Mouse (Mus musculus) MEL (cell line): ENCODE results near the gene Syce1l. TPM values are rescaled to one million over a fixed set of nuclear protein-coding genes. Genes with fewer than 3 reads are reported as not detected.

Experiments
- DNase-seq: peaks from one replicate; pipeline ENCODE4 v3.0.0; 2011; ENCODE audit warnings: low read depth, low spot score
- H3K27ac ChIP-seq: 2 replicates; pipeline ENCODE4 v1.5.1; 2012; ENCODE audit warnings: low read depth, mild to moderate bottlenecking, control low read depth, low read length, moderate library complexity; ENCODE audit not compliant: control insufficient read depth
- H3K27me3 ChIP-seq, 2 experiments: fragments of 150-350 bp in 1 of 2; sonication (generic) in 1 of 2; 2 replicates each; pipeline ENCODE4 v1.6.1; 2012; ENCODE audit warnings: low read length in 2 of 2, mild to moderate bottlenecking in 2 of 2, improper control_type of control experiment in 1 of 2, moderate library complexity in 1 of 2; ENCODE audit not compliant: insufficient read depth in 2 of 2, control insufficient read depth in 1 of 2
- H3K36me3 ChIP-seq, 2 experiments: 2 replicates each; pipeline ENCODE4 v1.6.1; 2012 to 2014; ENCODE audit warnings: low read length in 2 of 2, improper control_type of control experiment in 1 of 2, inconsistent platforms in 1 of 2, mild to moderate bottlenecking in 1 of 2; ENCODE audit not compliant: insufficient read depth in 2 of 2, control insufficient read depth in 1 of 2
- H3K4me1 ChIP-seq, 2 experiments: fragments of 150-350 bp in 1 of 2; sonication (generic) in 1 of 2; 2 replicates each; pipeline ENCODE4 v1.6.1; 2012; ENCODE audit warnings: low read length in 2 of 2, improper control_type of control experiment in 1 of 2, mild to moderate bottlenecking in 1 of 2; ENCODE audit not compliant: insufficient read depth in 2 of 2, control insufficient read depth in 1 of 2
- H3K4me3 ChIP-seq, 2 experiments: fragments of 150-350 bp in 1 of 2; sonication (generic) in 1 of 2; 2 replicates each; pipeline ENCODE4 v1.5.1; 2012; ENCODE audit warnings: low read depth in 2 of 2, low read length in 2 of 2, mild to moderate bottlenecking in 2 of 2, moderate library complexity in 2 of 2, control low read depth in 1 of 2, improper control_type of control experiment in 1 of 2; ENCODE audit not compliant: control insufficient read depth in 1 of 2, insufficient read depth in 1 of 2
- H3K79me2 ChIP-seq: 2 replicates; pipeline ENCODE4 v1.6.1; 2012; ENCODE audit warnings: mild to moderate bottlenecking, low read length, moderate library complexity; ENCODE audit not compliant: control insufficient read depth, poor library complexity, insufficient read depth
- H3K9ac ChIP-seq: 2 replicates; pipeline ENCODE4 v1.6.1; 2012; ENCODE audit warnings: low read depth, mild to moderate bottlenecking, control low read depth, low read length, moderate library complexity; ENCODE audit not compliant: control insufficient read depth, poor library complexity, severe bottlenecking
- H3K9me3 ChIP-seq: fragments of 150-350 bp; sonication (generic); replicated peaks from 2 replicates; pipeline ENCODE4 v1.6.1; 2012; ENCODE audit warnings: mild to moderate bottlenecking, low read length, improper control_type of control experiment, moderate library complexity; ENCODE audit not compliant: insufficient read depth
- BHLHE40 ChIP-seq: IDR thresholded peaks from 2 replicates; pipeline ENCODE4 v1.6.1; 2012; ENCODE audit warnings: low read depth, mild to moderate bottlenecking, inconsistent platforms, low read length, improper control_type of control experiment, borderline replicate concordance
- CHD1 ChIP-seq: IDR thresholded peaks from 2 replicates; pipeline ENCODE4 v1.6.1; 2012; ENCODE audit warnings: low read depth, mild to moderate bottlenecking, inconsistent platforms, low read length, improper control_type of control experiment
- CHD2 ChIP-seq: IDR thresholded peaks from 2 replicates; pipeline ENCODE4 v1.6.1; 2011; ENCODE audit warnings: low read length, improper control_type of control experiment
- E2F4 ChIP-seq: IDR thresholded peaks from 2 replicates; pipeline ENCODE4 v1.6.1; 2011; ENCODE audit warnings: low read depth, low read length, improper control_type of control experiment, borderline replicate concordance
- HCFC1 ChIP-seq: IDR thresholded peaks from 2 replicates; pipeline ENCODE4 v1.6.1; 2012; ENCODE audit warnings: low read depth, mild to moderate bottlenecking, inconsistent platforms, low read length, improper control_type of control experiment, moderate library complexity
- MAFK ChIP-seq: IDR thresholded peaks from 2 replicates; pipeline ENCODE4 v1.6.1; 2011; ENCODE audit warnings: low read depth, mild to moderate bottlenecking, low read length, improper control_type of control experiment, borderline replicate concordance
- MEF2A ChIP-seq: IDR thresholded peaks from 2 replicates; pipeline ENCODE4 v1.6.1; 2014; ENCODE audit warnings: low read depth, mild to moderate bottlenecking, inconsistent platforms, low read length, improper control_type of control experiment; ENCODE audit not compliant: poor library complexity, insufficient replicate concordance, severe bottlenecking; ENCODE audit errors: extremely low read depth
- MXI1 ChIP-seq: IDR thresholded peaks from 2 replicates; pipeline ENCODE4 v1.6.1; 2011; ENCODE audit warnings: mild to moderate bottlenecking, low read depth, low read length, improper control_type of control experiment
- NELFE ChIP-seq: IDR thresholded peaks from 2 replicates; pipeline ENCODE4 v1.6.1; 2011; ENCODE audit warnings: low read depth, low read length, improper control_type of control experiment
- NRF1 ChIP-seq: IDR thresholded peaks from 2 replicates; pipeline ENCODE4 v1.6.1; 2014; ENCODE audit warnings: low read depth, mild to moderate bottlenecking, inconsistent platforms, low read length, improper control_type of control experiment, moderate library complexity; ENCODE audit not compliant: poor library complexity, insufficient read depth, severe bottlenecking
- POLR2A ChIP-seq, 2 experiments: IDR thresholded peaks; 2 replicates each; pipeline ENCODE4 v1.6.1; 2011 to 2012; ENCODE audit warnings: low read length in 2 of 2, mild to moderate bottlenecking in 2 of 2, control low read depth in 1 of 2, improper control_type of control experiment in 1 of 2, low read depth in 1 of 2, moderate library complexity in 1 of 2; ENCODE audit not compliant: control insufficient read depth in 1 of 2, insufficient read depth in 1 of 2, poor library complexity in 1 of 2
- POLR2AphosphoS5 ChIP-seq: IDR thresholded peaks from 2 replicates; pipeline ENCODE4 v1.6.1; 2012; ENCODE audit warnings: low read depth, borderline replicate concordance, mild to moderate bottlenecking, inconsistent platforms, low read length, moderate library complexity, mixed read lengths
- RCOR1 ChIP-seq: IDR thresholded peaks from 2 replicates; pipeline ENCODE4 v1.6.1; 2012; ENCODE audit warnings: low read depth, mild to moderate bottlenecking, inconsistent platforms, low read length, improper control_type of control experiment
- SMC3 ChIP-seq: IDR thresholded peaks from 2 replicates; pipeline ENCODE4 v1.6.1; 2011; ENCODE audit warnings: low read depth, low read length, improper control_type of control experiment
- TBP ChIP-seq: IDR thresholded peaks from 2 replicates; pipeline ENCODE4 v1.8.0; 2011; ENCODE audit warnings: low read depth, low read length, improper control_type of control experiment
- USF1 ChIP-seq: IDR thresholded peaks from 2 replicates; pipeline ENCODE4 v1.6.1; 2014; ENCODE audit warnings: low read depth, mild to moderate bottlenecking, inconsistent platforms, low read length, improper control_type of control experiment, moderate library complexity
- USF2 ChIP-seq, 2 experiments: IDR thresholded peaks; 2 replicates each; pipeline ENCODE4 v1.6.1; 2011 to 2012; ENCODE audit warnings: improper control_type of control experiment in 2 of 2, low read length in 2 of 2, borderline replicate concordance in 1 of 2, inconsistent platforms in 1 of 2, low read depth in 1 of 2, mild to moderate bottlenecking in 1 of 2; ENCODE audit not compliant: insufficient read depth in 1 of 2
- ZKSCAN1 ChIP-seq: IDR thresholded peaks from 2 replicates; pipeline ENCODE4 v1.6.1; 2012; ENCODE audit warnings: low read depth, mild to moderate bottlenecking, inconsistent platforms, low read length, improper control_type of control experiment, moderate library complexity
- ZMIZ1 ChIP-seq: IDR thresholded peaks from 2 replicates; pipeline ENCODE4 v1.6.1; 2012; ENCODE audit warnings: low read depth, mild to moderate bottlenecking, inconsistent platforms, low read length, improper control_type of control experiment, moderate library complexity
- polyA plus RNA-seq, 2 experiments: library from polyadenylated mRNA; stranded (reverse) in 1 of 2; unstranded in 1 of 2; fragments of >175 nt in 1 of 2; fragments of >200 nt in 1 of 2; gene quantifications; 2 replicates each; pipeline versions ENCODE4 v1.2.1 to v1.2.4; 2012; ENCODE audit warnings: low replicate concordance in 2 of 2, low read depth in 1 of 2; ENCODE audit not compliant: insufficient read length in 2 of 2, insufficient read depth in 1 of 2, missing spikeins in 1 of 2
- total RNA-seq: library from RNA; depleted of rRNA; stranded (reverse); fragments of 300-350 nt; gene quantifications from 2 replicates; pipeline ENCODE4 v1.2.3, GENCODE M21; 2012

The Syce1l gene
- total and polyA plus RNA-seq, 3 experiments: not detected

DNA sequence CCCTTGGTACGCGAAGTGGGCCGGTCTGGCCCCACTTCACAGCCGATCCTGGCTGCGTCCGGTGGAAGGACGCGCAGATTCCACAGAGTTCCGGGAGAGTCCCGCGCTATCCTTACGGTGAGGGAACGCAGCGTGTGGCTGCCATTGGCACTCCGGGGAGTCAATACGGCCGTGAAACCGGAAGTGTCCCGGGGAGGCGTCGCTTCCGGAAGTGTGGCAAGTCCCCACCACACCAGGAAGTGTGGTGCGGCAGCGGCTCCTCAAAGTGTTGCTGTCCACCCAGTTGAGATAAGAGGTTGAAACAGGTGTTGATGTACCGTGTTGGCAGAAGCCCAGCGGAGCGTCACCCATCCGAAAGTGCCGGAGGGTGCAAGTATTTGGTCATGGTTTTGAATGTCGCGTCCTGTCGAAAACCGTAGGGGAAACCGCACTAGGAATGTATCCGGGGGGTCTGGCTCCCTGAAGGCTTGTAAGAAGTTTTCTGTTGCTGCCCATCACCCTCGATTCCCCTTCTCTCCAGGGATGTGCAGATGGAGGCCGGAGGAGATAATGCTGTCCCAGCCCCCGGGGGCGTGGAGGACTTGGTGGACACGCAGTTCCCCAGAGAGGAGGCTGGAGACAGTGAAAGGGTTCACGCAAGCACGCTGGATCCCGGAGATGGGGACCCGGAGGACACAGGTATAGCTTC is 7.3 kb upstream of the Syce1l start (continued):
- no peak for TF ChIP-seq USF2 (IDR thresholded peaks at IDR 0.05; ENCODE audit: borderline replicate concordance in 1 of 2, insufficient read depth in 1 of 2, low read depth in 1 of 2, low read length in 2 of 2)
- no peak for TF ChIP-seq MEF2A
- TF ChIP-seq SMC3: no peak
- TF ChIP-seq, all 39 proteins: peak for 14

DNA sequence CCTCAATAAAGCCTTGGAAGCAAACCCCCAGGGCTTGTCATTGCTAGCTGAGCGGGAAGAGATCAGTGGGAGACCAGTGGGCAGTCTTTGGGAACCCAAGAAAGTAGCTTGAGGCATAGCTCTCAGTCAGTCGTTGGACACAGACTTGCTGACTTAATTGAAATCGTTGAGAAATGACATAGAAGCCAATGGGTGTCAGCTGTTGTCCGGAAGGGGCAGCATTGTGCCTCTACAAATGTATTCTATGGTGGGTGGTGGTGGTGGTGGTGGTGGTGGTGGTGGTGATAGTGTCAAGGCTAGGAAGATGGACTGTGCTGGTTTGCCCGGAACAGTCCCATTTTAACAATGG is 6.8 kb upstream of the Syce1l start:
- peaks cover 16% of the 10 kb centered on the region for H3K79me2 ChIP-seq
- TF ChIP-seq NRF1: no peak
- TF ChIP-seq POLR2A (IDR thresholded peaks at IDR 0.05; ENCODE audit: control insufficient read depth in 1 of 2, insufficient read depth in 1 of 2, low read depth in 1 of 2, low read length in 2 of 2, poor library complexity in 1 of 2): no peak
- TF ChIP-seq E2F4: no peak
- no peak for TF ChIP-seq RCOR1
- TF ChIP-seq BHLHE40: no peak
- TF ChIP-seq NELFE: no peak
- no peak for TF ChIP-seq TBP
- no peak for TF ChIP-seq HCFC1
- TF ChIP-seq USF1: no peak
- TF ChIP-seq SMC3: no peak
- H3K4me3 ChIP-seq: peak overlapping the region; percentile 70 to 85
- H3K9ac ChIP-seq: peak overlapping the region; percentile 93
- peaks cover 0 to 11% of the 10 kb centered on the region in 2 experiments; a peak in 2 of 4 replicates for H3K4me1 ChIP-seq
- H3K36me3 ChIP-seq: peaks cover 0 to 4% of the 10 kb centered on the region in 2 experiments; a peak in 1 of 4 replicates
- DNase-seq: peak; percentile 38
- no peaks in the 10 kb centered on the region for H3K9me3 ChIP-seq
- peak overlapping the region; percentile 92 for H3K27ac ChIP-seq
- no peaks in the 10 kb centered on the region for H3K27me3 ChIP-seq

- H3K36me3 ChIP-seq: peaks cover 0 to 4% of the 10 kb centered on the region in 2 experiments; a peak in 1 of 4 replicates
- H3K9me3 ChIP-seq: no peaks in the 10 kb centered on the region
- H3K27ac ChIP-seq: no peak overlapping the region
- no peak overlapping the region for H3K9ac ChIP-seq
- no peak overlapping the region for H3K4me3 ChIP-seq
- DNase-seq: no peak
- H3K79me2 ChIP-seq: peaks cover 16% of the 10 kb centered on the region
- TF ChIP-seq MXI1 (no peak), MAFK (no peak), CHD2 (no peak), POLR2AphosphoS5 (no peak), CHD1 (no peak), ZKSCAN1 (no peak), ZMIZ1 (no peak)
- H3K4me1 ChIP-seq: peaks cover 0 to 11% of the 10 kb centered on the region in 2 experiments; a peak in 2 of 4 replicates
- H3K27me3 ChIP-seq: no peaks in the 10 kb centered on the region
Measured at GRCm38 (mm10) chr8:113640357-113640756, 2.7 kb upstream of the Syce1l start.
